Mouse (Mus musculus): ENCODE measurements around the gene Ap1b1. TPM values are rescaled to one million over a fixed set of nuclear protein-coding genes. Genes with fewer than 3 reads are reported as not detected.

Gene Ap1b1
- polyA plus RNA-seq (2015; fragmentation: Nextera tagmentation; extraction: Ambion mirVana): 53.6 and 60.0 TPM in 2 replicates

GRCm38 (mm10) chr11:4986695-4987486 lies at the start of gene Ap1b1:
Gene Ap1b1 (plus strand): TSS chr11:4986824.
- ATAC-seq (ENCODE audit: insufficient number of reproducible peaks, low FRiP score, low TSS enrichment, low read depth): peak; percentile 89
- Histone ChIP-seq H3K9me3 (replicated peaks) (no peaks in the 10 kb centered on the region), H3K4me2 (replicated peaks) (peak within 1 kb of the TSS; percentile 87), H3K36me3 (no peaks in the 10 kb centered on the region), H3K9ac (peak within 1 kb of the TSS; percentile 49), H3K27ac (replicated peaks) (no peak within 1 kb of the TSS; the same call in 1 of the 2 replicates), H3K27me3 (no peaks in the 10 kb centered on the region), H3K4me1 (peaks cover 12% of the 10 kb centered on the region; the same call in 1 of the 2 replicates), H3K4me3 (replicated peaks) (peak within 1 kb of the TSS; percentile 72)
- WGBS: under 1% methylated on average over 62 of the region's 62 CpGs

GRCm38 (mm10) chr11:4946530-4946929 lies 40.1 kb upstream of the Ap1b1 start:
- Histone ChIP-seq H3K4me1 (peaks cover 26% of the 10 kb centered on the region), H3K9me3 (replicated peaks) (no peaks in the 10 kb centered on the region), H3K27ac (replicated peaks) (no peak overlapping the region), H3K4me2 (replicated peaks) (peak overlapping the region; percentile 96), H3K4me3 (replicated peaks) (peak overlapping the region; percentile 55), H3K36me3 (no peaks in the 10 kb centered on the region), H3K27me3 (peaks cover 69% of the 10 kb centered on the region), H3K9ac (no peak overlapping the region)
- ATAC-seq (ENCODE audit: insufficient number of reproducible peaks, low FRiP score, low TSS enrichment, low read depth): no peak
- 31% methylated on average over 13 of the region's 13 CpGs for WGBS

GRCm38 (mm10) chr11:4946947-4947812 lies 39.4 kb upstream of the Ap1b1 start:
- H3K9me3 ChIP-seq (replicated peaks): no peaks in the 10 kb centered on the region
- peak overlapping the region; percentile 55 for H3K4me3 ChIP-seq (replicated peaks)
- no peaks in the 10 kb centered on the region for H3K36me3 ChIP-seq
- WGBS: under 1% methylated on average over 117 of the region's 120 CpGs
- H3K4me1 ChIP-seq: peaks cover 26% of the 10 kb centered on the region
- ATAC-seq (ENCODE audit: insufficient number of reproducible peaks, low FRiP score, low TSS enrichment, low read depth): peak; percentile 71
- H3K9ac ChIP-seq: no peak overlapping the region
- peaks cover 75% of the 10 kb centered on the region for H3K27me3 ChIP-seq
- H3K27ac ChIP-seq (replicated peaks): no peak overlapping the region
- peak overlapping the region; percentile 96 for H3K4me2 ChIP-seq (replicated peaks)

- Histone ChIP-seq H3K9ac (no peak within 1 kb of the TSS), H3K4me2 (replicated peaks) (peak within 1 kb of the TSS; percentile 96), H3K9me3 (replicated peaks) (no peaks in the 10 kb centered on the region), H3K4me3 (replicated peaks) (peak within 1 kb of the TSS; percentile 55), H3K4me1 (peaks cover 26% of the 10 kb centered on the region), H3K36me3 (no peaks in the 10 kb centered on the region), H3K27me3 (peaks cover 81% of the 10 kb centered on the region), H3K27ac (replicated peaks) (no peak within 1 kb of the TSS)
- WGBS: under 1% methylated on average over 39 of the region's 41 CpGs
- ATAC-seq (ENCODE audit: insufficient number of reproducible peaks, low FRiP score, low TSS enrichment, low read depth): no peak
Measured at GRCm38 (mm10) chr11:4947813-4948174, 38.8 kb upstream of the Ap1b1 start, which contains the start of gene Nefh. Gene Nefh (minus strand): TSS chr11:4948064.

- no peak overlapping the region for H3K27ac ChIP-seq (replicated peaks)
- H3K4me3 ChIP-seq (replicated peaks): no peak overlapping the region
- ATAC-seq (ENCODE audit: insufficient number of reproducible peaks, low FRiP score, low TSS enrichment, low read depth): no peak
- no peaks in the 10 kb centered on the region for H3K9me3 ChIP-seq (replicated peaks)
- H3K4me1 ChIP-seq: peaks cover 26% of the 10 kb centered on the region
- no peaks in the 10 kb centered on the region for H3K36me3 ChIP-seq
- H3K4me2 ChIP-seq (replicated peaks): no peak overlapping the region
- H3K9ac ChIP-seq: no peak overlapping the region
- WGBS: 33% methylated on average over 8 of the region's 8 CpGs
- H3K27me3 ChIP-seq: peaks cover 91% of the 10 kb centered on the region
Measured at GRCm38 (mm10) chr11:4948792-4949191, 37.8 kb upstream of the Ap1b1 start.

GRCm38 (mm10) chr11:4949256-4950044 lies 37.2 kb upstream of the Ap1b1 start:
- Histone ChIP-seq H3K27ac (replicated peaks) (no peak overlapping the region), H3K36me3 (no peaks in the 10 kb centered on the region), H3K9me3 (replicated peaks) (no peaks in the 10 kb centered on the region), H3K9ac (no peak overlapping the region), H3K4me3 (replicated peaks) (no peak overlapping the region), H3K4me2 (replicated peaks) (no peak overlapping the region), H3K4me1 (peaks cover 26% of the 10 kb centered on the region), H3K27me3 (peaks cover 97% of the 10 kb centered on the region)
- 6% methylated on average over 23 of the region's 23 CpGs for WGBS
- ATAC-seq (ENCODE audit: insufficient number of reproducible peaks, low FRiP score, low TSS enrichment, low read depth): no peak

GRCm38 (mm10) chr11:4953401-4953800 lies 33.2 kb upstream of the Ap1b1 start:
- WGBS: 4% methylated on average over 6 of the region's 6 CpGs
- peaks cover 77% of the 10 kb centered on the region for H3K27me3 ChIP-seq
- H3K9me3 ChIP-seq (replicated peaks): no peaks in the 10 kb centered on the region
- ATAC-seq (ENCODE audit: insufficient number of reproducible peaks, low FRiP score, low TSS enrichment, low read depth): no peak
- H3K27ac ChIP-seq (replicated peaks): no peak overlapping the region
- no peak overlapping the region for H3K4me3 ChIP-seq (replicated peaks)
- no peak overlapping the region for H3K9ac ChIP-seq
- no peaks in the 10 kb centered on the region for H3K36me3 ChIP-seq
- H3K4me1 ChIP-seq: peaks cover 9% of the 10 kb centered on the region
- no peak overlapping the region for H3K4me2 ChIP-seq (replicated peaks)

GRCm38 (mm10) chr11:4953918-4954317 lies 32.7 kb upstream of the Ap1b1 start:
- H3K4me1 ChIP-seq: peaks cover 9% of the 10 kb centered on the region
- WGBS: under 1% methylated on average over 8 of the region's 8 CpGs

GRCm38 (mm10) chr11:4963099-4963808 lies 23.4 kb upstream of the Ap1b1 start:
- Histone ChIP-seq H3K36me3 (no peaks in the 10 kb centered on the region), H3K27me3 (no peaks in the 10 kb centered on the region), H3K4me1 (peaks cover under 1% of the 10 kb centered on the region; the same call in 1 of the 2 replicates), H3K4me2 (replicated peaks) (no peak overlapping the region), H3K9ac (no peak overlapping the region), H3K9me3 (replicated peaks) (no peaks in the 10 kb centered on the region), H3K27ac (replicated peaks) (no peak overlapping the region), H3K4me3 (replicated peaks) (no peak overlapping the region)
- no peak for ATAC-seq (ENCODE audit: insufficient number of reproducible peaks, low FRiP score, low TSS enrichment, low read depth)
- WGBS: 51% methylated on average over 6 of the region's 6 CpGs

More at GRCm38 (mm10) chr11:4953918-4954317, 32.7 kb upstream of the Ap1b1 start:
- H3K4me2 ChIP-seq (replicated peaks): no peak overlapping the region
- H3K4me3 ChIP-seq (replicated peaks): no peak overlapping the region
- H3K27ac ChIP-seq (replicated peaks): no peak overlapping the region
- H3K9ac ChIP-seq: no peak overlapping the region
- no peaks in the 10 kb centered on the region for H3K9me3 ChIP-seq (replicated peaks)
- H3K27me3 ChIP-seq: peaks cover 71% of the 10 kb centered on the region
- no peak for ATAC-seq (ENCODE audit: insufficient number of reproducible peaks, low FRiP score, low TSS enrichment, low read depth)
- H3K36me3 ChIP-seq: no peaks in the 10 kb centered on the region

GRCm38 (mm10) chr11:4966325-4966724 lies 20.3 kb upstream of the Ap1b1 start:
- no peak for ATAC-seq (ENCODE audit: insufficient number of reproducible peaks, low FRiP score, low TSS enrichment, low read depth)
- H3K9ac ChIP-seq: no peak overlapping the region
- H3K27me3 ChIP-seq: no peaks in the 10 kb centered on the region
- peaks cover 4% of the 10 kb centered on the region; the same call in 1 of the 2 replicates for H3K4me1 ChIP-seq
- H3K4me3 ChIP-seq (replicated peaks): no peak overlapping the region
- no peak overlapping the region for H3K27ac ChIP-seq (replicated peaks)
- H3K4me2 ChIP-seq (replicated peaks): no peak overlapping the region
- 61% methylated on average over 2 of the region's 2 CpGs for WGBS
- H3K9me3 ChIP-seq (replicated peaks): no peaks in the 10 kb centered on the region
- no peaks in the 10 kb centered on the region for H3K36me3 ChIP-seq
